Mouse (Mus musculus): ENCODE measurements around the gene Cngb1. TPM values are rescaled to one million over a fixed set of nuclear protein-coding genes. Genes with fewer than 3 reads are reported as not detected.
A peak's percentile ranks its signal among the peaks of the same experiment; 100 is the strongest.

Gene Cngb1
- polyA plus RNA-seq, 1 experiment from 2014 or later: 0.69 TPM

- H3K36me3 ChIP-seq (ENCODE audit: control insufficient read depth, insufficient read depth, low read length): no peaks in the 10 kb centered on the region
- H3K27ac ChIP-seq (ENCODE audit: low read depth, low read length): no peak within 1 kb of the TSS
- H3K4me2 ChIP-seq (ENCODE audit: low read length): no peak within 1 kb of the TSS
- 25% methylated on average over 6 of the region's 6 CpGs for WGBS
- no peaks in the 10 kb centered on the region for H3K9me3 ChIP-seq (ENCODE audit: control insufficient read depth, low read length)
- no peak for ATAC-seq
- H3K4me3 ChIP-seq (ENCODE audit: low read length): no peak within 1 kb of the TSS
- no peaks in the 10 kb centered on the region for H3K4me1 ChIP-seq (ENCODE audit: control insufficient read depth, insufficient read depth, low read depth, low read length)
- no peak within 1 kb of the TSS for H3K9ac ChIP-seq (ENCODE audit: low read depth, low read length)
- no peaks in the 10 kb centered on the region for H3K27me3 ChIP-seq (replicated peaks; ENCODE audit: control insufficient read depth, insufficient read depth, low read length)
Measured at GRCm38 (mm10) chr8:95310342-95310970, 4.1 kb upstream of the Cngb1 start, which contains the start of gene Tepp. TSS of gene Tepp (plus strand) at chr8:95310566.

GRCm38 (mm10) chr8:95305526-95305925, 859 bp downstream of the Cngb1 start:
- no peak overlapping the region for H3K9ac ChIP-seq (ENCODE audit: low read depth, low read length)
- H3K4me3 ChIP-seq (ENCODE audit: low read length): no peak overlapping the region
- 69% methylated on average over 4 of the region's 4 CpGs for WGBS
- no peaks in the 10 kb centered on the region for H3K4me1 ChIP-seq (ENCODE audit: control insufficient read depth, insufficient read depth, low read depth, low read length)
- H3K36me3 ChIP-seq (ENCODE audit: control insufficient read depth, insufficient read depth, low read length): no peaks in the 10 kb centered on the region
- ATAC-seq: no peak
- H3K4me2 ChIP-seq (ENCODE audit: low read length): no peak overlapping the region
- H3K9me3 ChIP-seq (ENCODE audit: control insufficient read depth, low read length): no peaks in the 10 kb centered on the region
- no peaks in the 10 kb centered on the region for H3K27me3 ChIP-seq (replicated peaks; ENCODE audit: control insufficient read depth, insufficient read depth, low read length)
- no peak overlapping the region for H3K27ac ChIP-seq (ENCODE audit: low read depth, low read length)

- no peak for ATAC-seq
- Histone ChIP-seq H3K4me2 (ENCODE audit: low read length) (no peak overlapping the region), H3K4me1 (ENCODE audit: control insufficient read depth, insufficient read depth, low read depth, low read length) (no peaks in the 10 kb centered on the region), H3K9me3 (ENCODE audit: control insufficient read depth, low read length) (no peaks in the 10 kb centered on the region), H3K4me3 (ENCODE audit: low read length) (no peak overlapping the region), H3K36me3 (ENCODE audit: control insufficient read depth, insufficient read depth, low read length) (no peaks in the 10 kb centered on the region), H3K9ac (ENCODE audit: low read depth, low read length) (no peak overlapping the region), H3K27ac (ENCODE audit: low read depth, low read length) (no peak overlapping the region), H3K27me3 (replicated peaks; ENCODE audit: control insufficient read depth, insufficient read depth, low read length) (no peaks in the 10 kb centered on the region)
- WGBS: 22% methylated on average over 5 of the region's 5 CpGs
Measured at GRCm38 (mm10) chr8:95302410-95302809, 4.0 kb downstream of the Cngb1 start.

GRCm38 (mm10) chr8:95293891-95294290, 12.5 kb downstream of the Cngb1 start:
- no peak overlapping the region for H3K9ac ChIP-seq (ENCODE audit: low read depth, low read length)
- H3K4me2 ChIP-seq (ENCODE audit: low read length): peak overlapping the region; percentile 8; the same call in 1 of the 2 replicates
- H3K4me3 ChIP-seq (ENCODE audit: low read length): no peak overlapping the region
- no peaks in the 10 kb centered on the region; the same call in 1 of the 2 replicates for H3K4me1 ChIP-seq (ENCODE audit: control insufficient read depth, insufficient read depth, low read depth, low read length)
- H3K9me3 ChIP-seq (ENCODE audit: control insufficient read depth, low read length): no peaks in the 10 kb centered on the region
- H3K27ac ChIP-seq (ENCODE audit: low read depth, low read length): peak overlapping the region; percentile 46; the same call in 1 of the 2 replicates
- WGBS: 59% methylated on average over 7 of the region's 7 CpGs
- no peaks in the 10 kb centered on the region for H3K27me3 ChIP-seq (replicated peaks; ENCODE audit: control insufficient read depth, insufficient read depth, low read length)
- no peaks in the 10 kb centered on the region for H3K36me3 ChIP-seq (ENCODE audit: control insufficient read depth, insufficient read depth, low read length)
- peak; percentile 63 for ATAC-seq

GRCm38 (mm10) chr8:95293172-95293571, 13.2 kb downstream of the Cngb1 start:
- Histone ChIP-seq H3K36me3 (ENCODE audit: control insufficient read depth, insufficient read depth, low read length) (no peaks in the 10 kb centered on the region), H3K9me3 (ENCODE audit: control insufficient read depth, low read length) (no peaks in the 10 kb centered on the region), H3K9ac (ENCODE audit: low read depth, low read length) (no peak overlapping the region), H3K27ac (ENCODE audit: low read depth, low read length) (no peak overlapping the region; the same call in 1 of the 2 replicates), H3K27me3 (replicated peaks; ENCODE audit: control insufficient read depth, insufficient read depth, low read length) (no peaks in the 10 kb centered on the region), H3K4me2 (ENCODE audit: low read length) (0 out of 2 replicates have a peak overlapping the region, but pooled peaks have one; percentile 18), H3K4me3 (ENCODE audit: low read length) (no peak overlapping the region), H3K4me1 (ENCODE audit: control insufficient read depth, insufficient read depth, low read depth, low read length) (no peaks in the 10 kb centered on the region; the same call in 1 of the 2 replicates)
- 74% methylated on average over 11 of the region's 11 CpGs for WGBS
- ATAC-seq: peak; percentile 11; the same call in 1 of the 2 replicates

- ATAC-seq: 0 out of 2 replicates have a peak, but pooled peaks have one; percentile 50
- 63% methylated on average over 6 of the region's 6 CpGs for WGBS
Measured at GRCm38 (mm10) chr8:95289066-95289650, 17.2 kb downstream of the Cngb1 start.

GRCm38 (mm10) chr8:95281493-95281892, 24.9 kb downstream of the Cngb1 start:
- WGBS: 50% methylated on average over 5 of the region's 5 CpGs
- Histone ChIP-seq H3K4me2 (ENCODE audit: low read length) (no peak overlapping the region), H3K27ac (ENCODE audit: low read depth, low read length) (no peak overlapping the region), H3K9me3 (ENCODE audit: control insufficient read depth, low read length) (no peaks in the 10 kb centered on the region; the same call in 1 of the 2 replicates), H3K27me3 (replicated peaks; ENCODE audit: control insufficient read depth, insufficient read depth, low read length) (no peaks in the 10 kb centered on the region), H3K9ac (ENCODE audit: low read depth, low read length) (no peak overlapping the region), H3K4me3 (ENCODE audit: low read length) (no peak overlapping the region), H3K4me1 (ENCODE audit: control insufficient read depth, insufficient read depth, low read depth, low read length) (peaks cover 7% of the 10 kb centered on the region), H3K36me3 (ENCODE audit: control insufficient read depth, insufficient read depth, low read length) (no peaks in the 10 kb centered on the region)
- ATAC-seq: peak; percentile 86

More at GRCm38 (mm10) chr8:95289066-95289650, 17.2 kb downstream of the Cngb1 start:
- no peak overlapping the region for H3K4me2 ChIP-seq (ENCODE audit: low read length)
- no peaks in the 10 kb centered on the region for H3K27me3 ChIP-seq (replicated peaks; ENCODE audit: control insufficient read depth, insufficient read depth, low read length)
- no peak overlapping the region for H3K4me3 ChIP-seq (ENCODE audit: low read length)
- H3K9ac ChIP-seq (ENCODE audit: low read depth, low read length): no peak overlapping the region
- H3K9me3 ChIP-seq (ENCODE audit: control insufficient read depth, low read length): no peaks in the 10 kb centered on the region; the same call in 1 of the 2 replicates
- no peaks in the 10 kb centered on the region; the same call in 1 of the 2 replicates for H3K4me1 ChIP-seq (ENCODE audit: control insufficient read depth, insufficient read depth, low read depth, low read length)
- H3K27ac ChIP-seq (ENCODE audit: low read depth, low read length): no peak overlapping the region
- no peaks in the 10 kb centered on the region for H3K36me3 ChIP-seq (ENCODE audit: control insufficient read depth, insufficient read depth, low read length)

- H3K4me3 ChIP-seq (ENCODE audit: low read length): no peak overlapping the region
- H3K9ac ChIP-seq (ENCODE audit: low read depth, low read length): no peak overlapping the region
- H3K36me3 ChIP-seq (ENCODE audit: control insufficient read depth, insufficient read depth, low read length): no peaks in the 10 kb centered on the region
- H3K27me3 ChIP-seq (replicated peaks; ENCODE audit: control insufficient read depth, insufficient read depth, low read length): no peaks in the 10 kb centered on the region
- H3K4me1 ChIP-seq (ENCODE audit: control insufficient read depth, insufficient read depth, low read depth, low read length): no peaks in the 10 kb centered on the region
- no peak overlapping the region for H3K27ac ChIP-seq (ENCODE audit: low read depth, low read length)
- no peaks in the 10 kb centered on the region for H3K9me3 ChIP-seq (ENCODE audit: control insufficient read depth, low read length)
- WGBS: 30% methylated on average over 2 of the region's 2 CpGs
- H3K4me2 ChIP-seq (ENCODE audit: low read length): no peak overlapping the region
- ATAC-seq: no peak
Measured at GRCm38 (mm10) chr8:95272871-95273270, 33.5 kb downstream of the Cngb1 start.

- no peak overlapping the region for H3K9ac ChIP-seq (ENCODE audit: low read depth, low read length)
- ATAC-seq: no peak
- no peak overlapping the region for H3K4me2 ChIP-seq (ENCODE audit: low read length)
- 37% methylated on average over 4 of the region's 4 CpGs for WGBS
- H3K4me1 ChIP-seq (ENCODE audit: control insufficient read depth, insufficient read depth, low read depth, low read length): no peaks in the 10 kb centered on the region
- no peaks in the 10 kb centered on the region for H3K27me3 ChIP-seq (replicated peaks; ENCODE audit: control insufficient read depth, insufficient read depth, low read length)
- no peaks in the 10 kb centered on the region for H3K9me3 ChIP-seq (ENCODE audit: control insufficient read depth, low read length)
- H3K27ac ChIP-seq (ENCODE audit: low read depth, low read length): no peak overlapping the region
- H3K36me3 ChIP-seq (ENCODE audit: control insufficient read depth, insufficient read depth, low read length): no peaks in the 10 kb centered on the region
- no peak overlapping the region for H3K4me3 ChIP-seq (ENCODE audit: low read length)
Measured at GRCm38 (mm10) chr8:95271841-95272240, 34.5 kb downstream of the Cngb1 start.

Measured in hindbrain, embryonic 16.5 days (tissue).